ENCODE assay signal across 15 mouse cellular contexts in genomic region chr9:107428451-107429186, GRCm38 (mm10). TPM values are rescaled to one million over a fixed set of nuclear protein-coding genes. Genes with fewer than 3 reads are reported as not detected.
A peak's percentile ranks its signal among the peaks of the same experiment; 100 is the strongest.
DNase-seq lines count a peak whose midpoint lies in the region; ATAC-seq lines count a peak whose summit lies in the region.
"Had no signal": no experiment of that assay in that cellular context is flagged by ENCODE, and none has a peak within 500 bp of the region (broad histone marks: within the 10 kb centered on the region; RNA-seq: fewer than 3 reads in every experiment).

No protein-coding gene starts in this region.

- WGBS in midbrain, embryonic 10.5 days: 67% methylated on average over 5 of the region's 5 CpGs
- WGBS in midbrain, embryonic 16.5 days: 57% methylated on average over 5 of the region's 5 CpGs
- WGBS in embryonic facial prominence, embryonic 12.5 days: 65% methylated on average over 5 of the region's 5 CpGs
- WGBS in forebrain, embryonic 15.5 days: 56% methylated on average over 5 of the region's 5 CpGs
- 49% methylated on average over 5 of the region's 5 CpGs for WGBS in neural tube, embryonic 13.5 days

- no peak for ATAC-seq in midbrain, embryonic 16.5 days
- peak; percentile 70; the same call in 1 of the 2 replicates for ATAC-seq in embryonic facial prominence, embryonic 12.5 days (ENCODE audit: insufficient number of reproducible peaks, insufficient read depth, low FRiP score, low TSS enrichment)
- peak; percentile 44; the same call in 1 of the 2 replicates for ATAC-seq in forebrain, embryonic 15.5 days (replicated peaks)
- ATAC-seq in neural tube, embryonic 13.5 days (ENCODE audit: low read depth): peak; percentile 26; the same call in 1 of the 2 replicates
- ATAC-seq: liver, postnatal 0 days; Patski had no signal

- H3K4me3 ChIP-seq in midbrain, embryonic 10.5 days: no peak overlapping the region
- no peak overlapping the region for H3K4me3 ChIP-seq in midbrain, embryonic 16.5 days (ENCODE audit: low read depth, low read length)
- H3K4me3 ChIP-seq in embryonic facial prominence, embryonic 12.5 days: no peak overlapping the region
- no peak overlapping the region for H3K4me3 ChIP-seq in forebrain, embryonic 15.5 days
- H3K4me3 ChIP-seq in neural tube, embryonic 13.5 days: no peak overlapping the region

- peaks cover 29% of the 10 kb centered on the region for H3K27me3 ChIP-seq in midbrain, embryonic 10.5 days (ENCODE audit: low read depth, poor library complexity, severe bottlenecking)
- H3K27me3 ChIP-seq in midbrain, embryonic 16.5 days (ENCODE audit: control insufficient read depth, insufficient read depth, low read depth, low read length): no peaks in the 10 kb centered on the region
- peaks cover 8% of the 10 kb centered on the region; the same call in 1 of the 2 replicates for H3K27me3 ChIP-seq in embryonic facial prominence, embryonic 12.5 days
- H3K27me3 ChIP-seq in forebrain, embryonic 15.5 days: no peaks in the 10 kb centered on the region
- H3K27me3 ChIP-seq in neural tube, embryonic 13.5 days: no peaks in the 10 kb centered on the region; the same call in 1 of the 2 replicates

- no peaks in the 10 kb centered on the region for H3K9me3 ChIP-seq in midbrain, embryonic 10.5 days (replicated peaks)
- H3K9me3 ChIP-seq in midbrain, embryonic 16.5 days (replicated peaks; ENCODE audit: control insufficient read depth, low read length, poor library complexity, severe bottlenecking): no peaks in the 10 kb centered on the region
- H3K9me3 ChIP-seq in embryonic facial prominence, embryonic 12.5 days: no peaks in the 10 kb centered on the region
- no peaks in the 10 kb centered on the region for H3K9me3 ChIP-seq in forebrain, embryonic 15.5 days
- H3K9me3 ChIP-seq in neural tube, embryonic 13.5 days: no peaks in the 10 kb centered on the region

- H3K9ac ChIP-seq in midbrain, embryonic 16.5 days (ENCODE audit: low read depth, low read length): no peak overlapping the region
- H3K9ac ChIP-seq in embryonic facial prominence, embryonic 12.5 days: peak overlapping the region; percentile 12; the same call in 1 of the 2 replicates
- H3K9ac ChIP-seq in forebrain, embryonic 15.5 days (replicated peaks): no peak overlapping the region
- 0 out of 2 replicates have a peak overlapping the region, but pooled peaks have one; percentile 27 for H3K9ac ChIP-seq in neural tube, embryonic 13.5 days
- H3K9ac ChIP-seq: liver, postnatal 0 days had no signal

- H3K4me1 ChIP-seq in midbrain, embryonic 10.5 days: peaks cover 74% of the 10 kb centered on the region
- H3K4me1 ChIP-seq in midbrain, embryonic 16.5 days (ENCODE audit: control insufficient read depth, insufficient read depth, low read length): peaks cover 43% of the 10 kb centered on the region
- peaks cover 12% of the 10 kb centered on the region for H3K4me1 ChIP-seq in embryonic facial prominence, embryonic 12.5 days
- H3K4me1 ChIP-seq in forebrain, embryonic 15.5 days: peaks cover 61% of the 10 kb centered on the region
- peaks cover 100% of the 10 kb centered on the region for H3K4me1 ChIP-seq in neural tube, embryonic 13.5 days (replicated peaks)

- H3K27ac ChIP-seq in midbrain, embryonic 10.5 days (replicated peaks): peak overlapping the region; percentile 71
- H3K27ac ChIP-seq in midbrain, embryonic 16.5 days (ENCODE audit: low read length): no peak overlapping the region
- H3K27ac ChIP-seq in embryonic facial prominence, embryonic 12.5 days: no peak overlapping the region
- 0 out of 2 replicates have a peak overlapping the region, but pooled peaks have one; percentile 15 for H3K27ac ChIP-seq in forebrain, embryonic 15.5 days (replicated peaks)
- H3K27ac ChIP-seq in neural tube, embryonic 13.5 days (replicated peaks): peak overlapping the region; percentile 86

- no peak for DNase-seq in midbrain, embryonic 10.5 days (ENCODE audit: low spot score)
- DNase-seq in layer of hippocampus, postnatal 25 days (ENCODE audit: extremely low spot score in 1 of 2, low spot score in 1 of 2): no peak
- DNase-seq in spleen, postnatal 14 days (ENCODE audit: low spot score in 2 of 2): no peak
- DNase-seq: embryo, embryonic 11 days; kidney, adult 11 months; kidney, postnatal 25 days; layer of hippocampus, postnatal 36 days; liver, postnatal 0 days; lung, postnatal 4 days; thymus, adult 2 months had no signal

- H3K36me3 ChIP-seq in midbrain, embryonic 10.5 days: no peaks in the 10 kb centered on the region
- H3K36me3 ChIP-seq in midbrain, embryonic 16.5 days (ENCODE audit: control insufficient read depth, insufficient read depth, low read length): no peaks in the 10 kb centered on the region
- no peaks in the 10 kb centered on the region for H3K36me3 ChIP-seq in embryonic facial prominence, embryonic 12.5 days
- H3K36me3 ChIP-seq in forebrain, embryonic 15.5 days: no peaks in the 10 kb centered on the region
- no peaks in the 10 kb centered on the region for H3K36me3 ChIP-seq in neural tube, embryonic 13.5 days

- H3K4me2 ChIP-seq in midbrain, embryonic 16.5 days (ENCODE audit: low read length): no peak overlapping the region
- no peak overlapping the region for H3K4me2 ChIP-seq in embryonic facial prominence, embryonic 12.5 days (replicated peaks)
- no peak overlapping the region for H3K4me2 ChIP-seq in forebrain, embryonic 15.5 days (replicated peaks)
- H3K4me2 ChIP-seq in neural tube, embryonic 13.5 days: peak overlapping the region; percentile 0; the same call in 1 of the 2 replicates

RNA-seq across cellular contexts. Expression of gene Cacna2d2, which starts 29.2 kb away (rescaled TPM):
- 1.00 and 1.7 TPM in 2 replicates for polyA plus RNA-seq in midbrain, embryonic 10.5 days (2016; fragmentation: Nextera tagmentation; extraction: Ambion mirVana)
- 9.1 and 9.3 TPM in 2 replicates for polyA plus RNA-seq in midbrain, embryonic 16.5 days (2015; fragmentation: Nextera tagmentation; extraction: Ambion mirVana)
- 1.1 and 1.2 TPM in 2 replicates for polyA plus RNA-seq in embryonic facial prominence, embryonic 12.5 days (2016; fragmentation: Nextera tagmentation; extraction: Ambion mirVana)
- polyA plus RNA-seq in forebrain, embryonic 15.5 days (2015; fragmentation: Nextera tagmentation; extraction: Ambion mirVana): 3.9 and 4.2 TPM in 2 replicates
- polyA plus RNA-seq in neural tube, embryonic 13.5 days (2015; fragmentation: Nextera tagmentation; extraction: Ambion mirVana): 8.1 and 8.6 TPM in 2 replicates
- total RNA-seq in layer of hippocampus, postnatal 25 days (2021): 10 to 100 TPM; 16.8 to 21.2 TPM
- polyA plus RNA-seq: liver, postnatal 0 days had no signal

Comparison
In these comparisons a context has a peak if more than half of its experiments do, and no peak if none do; other contexts are left out.
1. H3K27ac ChIP-seq: peak in midbrain, embryonic 10.5 days (single experiment), forebrain, embryonic 15.5 days (single experiment) and neural tube, embryonic 13.5 days (single experiment); none in midbrain, embryonic 16.5 days (single experiment) and embryonic facial prominence, embryonic 12.5 days (single experiment).
2. H3K9ac ChIP-seq: peak in embryonic facial prominence, embryonic 12.5 days (single experiment) and neural tube, embryonic 13.5 days (single experiment); none in midbrain, embryonic 16.5 days (single experiment) and forebrain, embryonic 15.5 days (single experiment).